Mouse (Mus musculus): ENCODE measurements around the gene Sh3bp4.

Sh3bp4 gene

GRCm38 (mm10) chr1:89071371-89072142, 1.3 kb downstream of the Sh3bp4 start:
- in situ Hi-C loops (cut with MboI, MseI) = no loop called here

GRCm38 (mm10) chr1:89072143-89072990, 2.2 kb downstream of the Sh3bp4 start:
- in situ Hi-C loops (cut with MboI, MseI) = no loop called here

DNA sequence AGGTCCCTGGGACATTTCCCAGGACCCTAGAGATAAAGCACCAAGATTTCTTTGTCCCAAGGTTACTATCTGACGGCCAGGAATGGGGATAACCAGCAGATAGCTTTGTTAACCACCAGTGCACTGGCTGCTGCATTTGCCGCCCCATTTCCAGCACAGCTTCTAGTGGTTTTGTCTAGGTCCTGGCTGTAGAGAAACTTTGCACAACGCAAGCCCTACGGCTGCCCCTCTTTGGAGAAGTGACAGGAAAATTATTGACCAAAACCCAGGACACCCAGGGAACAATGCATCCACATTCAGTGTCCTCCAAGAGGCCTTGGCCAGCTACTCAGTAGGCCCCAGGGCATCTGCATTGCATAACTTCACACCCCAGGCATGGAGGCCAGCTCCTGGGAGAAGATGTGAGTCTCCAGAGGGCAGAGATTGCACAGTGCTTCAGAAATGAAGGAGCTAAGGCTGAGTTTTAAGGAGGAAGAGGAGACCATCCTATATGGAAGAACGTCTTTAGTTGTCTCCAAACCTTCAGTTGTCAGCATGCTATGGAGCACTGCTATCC, 3.2 kb downstream of the Sh3bp4 start:
- in situ Hi-C loops (cut with MboI, MseI) = no loop called here

DNA sequence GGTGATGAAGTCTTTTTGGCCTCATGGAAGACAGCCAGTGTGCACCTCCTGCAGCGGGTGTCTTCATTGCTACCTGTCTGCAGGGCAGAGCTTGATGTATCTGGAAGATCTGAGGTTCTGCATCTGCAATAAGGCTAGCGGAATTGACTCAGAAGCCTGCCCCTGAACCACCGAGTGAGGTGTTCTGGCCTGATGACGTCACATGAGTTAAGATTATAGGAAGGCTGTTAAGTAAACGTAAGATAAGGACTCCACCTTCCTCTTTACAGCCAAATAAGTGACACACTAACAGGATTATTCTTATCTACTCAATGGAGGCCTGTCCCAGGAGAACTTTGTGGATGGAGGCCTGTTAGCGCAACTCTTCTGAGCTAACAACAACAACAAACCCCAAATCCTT, 4.5 kb downstream of the Sh3bp4 start:
- in situ Hi-C loops (cut with MboI, MseI) = loop anchor here (5.0 kb wide), 1 partner anchor 487 kb away; no protein-coding TSS in a partner anchor

- in situ Hi-C loops (cut with MboI, MseI) = loop anchor here (5.0 kb wide), 1 partner anchor 488 kb away; no protein-coding TSS in a partner anchor
These were observed 4.9 kb downstream of the Sh3bp4 start for GRCm38 (mm10) chr1:89075120-89075519.

- in situ Hi-C loops (cut with MboI, MseI) = loop anchor here (5.0 kb wide), 1 partner anchor 489 kb away; no protein-coding TSS in a partner anchor
These were observed 6.6 kb downstream of the Sh3bp4 start for GRCm38 (mm10) chr1:89076777-89077176.

- in situ Hi-C loops (cut with MboI, MseI) = loop anchor here (5.0 kb wide), 1 partner anchor 491 kb away; no protein-coding TSS in a partner anchor
These were observed 8.0 kb downstream of the Sh3bp4 start for GRCm38 (mm10) chr1:89078240-89078639.

DNA sequence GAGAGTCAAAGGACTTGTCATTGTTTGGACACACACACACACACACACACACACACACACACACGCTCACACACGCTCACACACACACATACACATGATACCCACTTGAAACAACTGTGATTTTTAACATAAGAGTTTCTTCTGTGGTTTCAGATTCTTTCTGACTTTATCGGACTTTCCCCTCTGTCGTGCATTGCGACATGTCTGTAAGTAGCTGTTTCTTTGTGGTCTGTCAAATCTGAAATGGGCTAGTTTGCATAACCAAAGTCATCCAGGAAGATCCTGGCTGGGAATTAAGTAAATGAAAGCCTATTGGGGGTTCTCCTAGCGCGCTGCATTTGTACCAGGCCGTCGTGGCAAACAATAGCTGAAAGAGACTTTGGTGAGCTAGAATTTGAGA, 8.5 kb downstream of the Sh3bp4 start:
- in situ Hi-C loops (cut with MboI, MseI) = loop anchor here (5.0 kb wide), 1 partner anchor 491 kb away; no protein-coding TSS in a partner anchor

GRCm38 (mm10) chr1:89079239-89079638, 9.0 kb downstream of the Sh3bp4 start:
- in situ Hi-C loops (cut with MboI, MseI) = loop anchor here (5.0 kb wide), 1 partner anchor 492 kb away; no protein-coding TSS in a partner anchor

DNA sequence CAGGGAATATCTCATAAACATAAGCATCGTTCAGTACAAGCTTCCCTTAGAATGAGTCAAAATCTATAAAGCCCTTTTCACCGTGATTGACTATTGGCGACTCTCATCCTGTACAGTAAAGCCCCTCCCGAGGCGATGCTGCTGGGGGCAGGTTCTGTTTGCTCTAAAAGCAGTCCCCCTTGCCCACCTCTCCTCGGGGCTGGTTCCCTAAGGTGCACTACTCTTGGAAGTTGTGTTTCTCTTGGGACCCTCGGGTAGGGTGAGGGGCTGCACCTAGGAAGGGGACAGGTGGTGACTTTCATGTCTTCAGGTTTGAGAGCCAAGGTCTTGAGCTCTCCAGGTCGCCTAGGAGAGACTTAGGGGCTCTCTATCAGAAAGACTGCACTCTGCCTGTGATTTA, 10.2 kb downstream of the Sh3bp4 start:
- in situ Hi-C loops (cut with MboI, MseI) = no loop called here

GRCm38 (mm10) chr1:89080795-89081194, 10.6 kb downstream of the Sh3bp4 start:
- in situ Hi-C loops (cut with MboI, MseI) = no loop called here

DNA sequence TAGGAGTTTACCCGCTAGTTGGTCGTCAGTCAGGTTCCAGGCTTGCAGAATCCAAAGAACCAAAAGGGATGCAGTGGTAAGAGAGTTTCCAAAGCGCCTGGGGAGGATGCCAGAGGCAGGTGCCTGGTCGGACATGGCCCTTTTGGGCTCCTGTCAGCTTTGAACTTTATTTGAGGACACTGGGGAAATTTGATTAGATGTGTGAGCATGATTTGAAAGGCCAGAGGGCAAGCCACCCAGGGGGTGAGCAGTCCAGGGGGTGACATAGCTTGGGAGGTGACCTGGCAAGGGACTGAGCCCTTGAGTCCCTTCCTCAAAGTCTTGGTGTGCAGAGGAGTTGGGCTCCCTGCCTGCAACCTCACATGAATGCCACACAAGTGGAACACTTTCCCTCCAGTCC, 11.2 kb downstream of the Sh3bp4 start:
- in situ Hi-C loops (cut with MboI, MseI) = no loop called here

DNA sequence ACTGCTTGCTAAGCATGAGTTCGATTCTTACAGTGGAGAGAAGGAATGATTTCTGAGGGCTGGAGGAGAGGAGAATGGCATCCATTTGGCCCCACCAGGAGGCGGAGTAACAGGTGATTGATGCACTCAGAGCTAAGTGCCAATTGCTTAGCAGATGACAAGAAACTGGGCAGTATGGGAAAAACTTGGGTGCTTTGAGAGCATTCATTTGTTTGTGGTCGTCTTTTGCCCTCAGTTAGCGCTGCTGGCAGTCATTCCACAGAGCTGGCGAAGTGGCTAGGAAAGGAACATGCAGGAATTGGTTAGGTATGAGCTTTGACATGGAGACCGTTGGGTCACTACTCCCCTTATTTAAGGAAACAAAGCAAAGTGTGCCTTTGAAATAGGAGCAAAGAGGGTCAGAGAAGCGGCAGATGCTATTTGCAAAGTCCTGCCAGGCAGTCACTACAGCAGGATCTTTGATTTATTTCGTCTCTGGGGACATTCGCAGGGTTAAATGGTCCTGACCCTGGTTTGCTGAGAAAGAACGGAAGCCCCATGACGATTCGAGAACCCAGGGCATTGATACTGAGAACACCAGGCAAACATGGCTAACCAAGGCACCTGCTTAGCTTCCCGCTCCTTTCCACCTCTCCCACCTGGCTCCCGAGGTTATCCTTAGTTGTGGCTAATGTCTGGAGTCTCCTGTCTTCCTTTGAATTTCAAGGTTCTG, 12.1 kb downstream of the Sh3bp4 start:
- in situ Hi-C loops (cut with MboI, MseI) = no loop called here

DNA sequence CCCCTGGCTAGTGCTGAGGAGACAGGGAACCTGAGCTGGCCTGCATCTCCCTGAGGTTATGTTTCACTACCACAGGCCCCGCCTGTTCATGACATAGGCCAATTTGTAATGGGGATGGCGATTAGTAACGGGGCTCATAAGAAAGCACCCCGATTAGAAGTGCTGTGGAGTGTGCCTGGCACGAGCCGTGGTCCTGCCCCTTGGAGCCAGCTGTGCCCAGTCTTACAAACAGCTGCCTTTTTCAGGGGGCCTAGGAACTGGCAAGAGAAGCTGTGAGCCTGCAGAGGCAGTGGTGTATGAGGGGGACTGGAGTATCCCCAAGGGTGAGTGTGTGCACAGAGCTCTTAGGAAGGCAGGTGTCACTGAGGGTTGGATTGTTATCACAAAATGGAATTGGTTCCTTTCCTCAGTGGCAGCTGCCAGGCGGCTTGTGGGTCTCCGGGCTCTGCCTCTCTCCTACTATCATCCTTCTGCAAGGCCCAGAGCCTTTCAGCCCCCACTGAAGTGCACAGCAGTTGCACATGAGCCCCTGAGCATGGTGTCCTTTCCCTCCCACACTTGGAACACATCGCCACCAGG, 16.4 kb downstream of the Sh3bp4 start:
- in situ Hi-C loops (cut with MboI, MseI) = no loop called here

DNA sequence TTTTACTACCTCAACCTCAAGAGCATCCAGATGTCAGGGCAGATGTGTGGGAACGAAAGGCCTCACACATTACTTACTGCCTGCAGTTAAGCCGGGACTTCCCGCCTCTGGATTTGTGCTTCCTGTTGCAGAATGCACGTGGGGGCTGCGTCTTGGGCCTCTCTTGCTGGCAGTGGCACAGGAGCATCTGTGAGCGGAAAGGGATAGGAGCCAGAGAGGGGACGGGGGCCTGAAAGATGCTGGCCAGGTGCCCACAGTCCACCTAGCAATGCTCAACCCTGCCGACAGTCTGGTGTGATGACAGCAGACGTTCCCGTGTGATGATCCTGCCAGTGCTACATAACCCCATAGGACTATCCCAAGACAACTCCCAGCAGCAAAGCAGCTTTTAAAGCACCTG, 17.9 kb downstream of the Sh3bp4 start:
- in situ Hi-C loops (cut with MboI, MseI) = no loop called here

GRCm38 (mm10) chr1:89088748-89089288, 18.6 kb downstream of the Sh3bp4 start:
- in situ Hi-C loops (cut with MboI, MseI) = no loop called here

DNA sequence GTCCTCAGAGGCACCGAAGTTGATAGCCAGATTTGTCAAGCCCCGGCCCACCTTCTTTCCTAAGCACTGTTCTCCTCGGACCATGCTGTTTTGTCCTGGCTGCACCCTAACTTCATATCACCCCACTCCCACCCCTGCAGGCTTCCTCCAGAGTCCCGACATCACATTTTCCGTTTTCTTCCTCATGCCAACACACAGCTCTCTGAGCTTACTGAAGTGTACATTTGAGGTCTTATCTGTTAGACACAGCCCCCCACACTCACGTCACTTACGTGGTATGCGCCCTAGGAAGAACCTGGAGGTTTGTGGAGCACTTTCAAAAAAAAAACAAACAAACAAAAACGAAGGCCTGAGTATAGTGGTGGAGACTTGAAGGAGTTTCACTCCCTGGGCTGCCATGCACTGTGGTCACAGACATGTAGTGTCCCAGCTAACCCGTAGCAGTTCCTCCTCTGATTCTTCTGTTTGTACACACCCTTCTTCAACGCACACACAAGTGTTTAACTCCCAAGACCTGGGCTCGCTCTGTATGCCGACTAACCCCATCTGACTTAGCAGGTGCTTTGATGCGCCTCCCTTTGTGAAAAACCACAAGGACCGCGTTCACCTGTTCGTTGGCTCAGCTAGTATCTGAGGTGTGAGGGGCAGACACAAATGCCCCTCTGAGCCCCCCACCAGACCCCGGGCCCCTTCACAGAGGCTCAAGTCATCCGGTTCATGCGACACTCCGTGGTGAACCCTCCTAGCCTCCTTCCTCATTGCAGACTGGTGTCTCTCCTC, 19.8 kb downstream of the Sh3bp4 start:
- in situ Hi-C loops (cut with MboI, MseI) = no loop called here

DNA sequence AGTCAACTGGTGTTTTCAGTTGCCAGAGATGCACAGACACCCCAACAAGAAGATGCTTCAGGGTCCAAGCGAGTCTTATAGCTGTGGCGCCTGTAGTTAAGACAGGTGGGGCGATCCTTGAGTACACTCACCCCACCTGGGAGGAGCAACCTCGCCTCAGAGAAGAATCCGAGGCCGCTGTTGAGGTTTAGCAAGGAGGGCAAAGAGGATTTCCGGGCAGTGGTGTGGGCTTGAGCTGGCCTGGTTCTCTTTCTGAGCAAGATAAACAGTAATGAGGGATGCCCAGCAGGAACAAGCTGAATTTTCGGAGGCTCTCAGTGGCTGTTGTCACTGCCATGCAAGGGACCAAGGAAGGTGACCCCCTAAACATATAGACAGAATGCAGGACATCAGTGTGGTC, 20.5 kb downstream of the Sh3bp4 start:
- in situ Hi-C loops (cut with MboI, MseI) = no loop called here

GRCm38 (mm10) chr1:89092019-89092418, 21.8 kb downstream of the Sh3bp4 start:
- in situ Hi-C loops (cut with MboI, MseI) = no loop called here

DNA sequence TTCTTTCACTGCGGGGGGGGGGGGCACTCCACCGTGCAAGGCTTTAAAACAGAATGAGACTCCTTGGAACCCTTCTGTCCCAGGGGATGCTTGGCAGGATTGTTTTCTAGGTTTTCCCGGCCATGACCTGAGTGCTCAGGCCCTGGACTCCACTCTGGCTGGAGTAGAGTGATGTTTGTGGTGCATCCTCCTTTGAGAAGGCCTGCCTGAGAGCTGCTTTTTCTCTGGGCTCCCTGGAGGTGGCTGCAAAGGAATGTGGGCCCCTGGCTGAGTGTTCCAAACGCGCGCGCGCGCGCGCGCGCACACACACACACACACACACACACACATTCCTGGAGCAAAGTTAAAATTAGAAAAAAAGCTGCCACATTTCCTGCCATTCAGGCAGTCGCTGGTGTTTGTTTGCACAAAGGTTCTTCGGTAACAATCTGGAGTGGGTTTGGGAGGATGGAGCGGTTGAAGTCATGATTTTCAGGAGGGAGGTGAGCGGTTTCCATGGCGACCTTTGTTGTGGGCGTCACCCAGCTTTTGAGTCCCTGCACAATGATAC, 22.3 kb downstream of the Sh3bp4 start:
- in situ Hi-C loops (cut with MboI, MseI) = no loop called here
